Mouse (Mus musculus) gastrocnemius, adult 8-10 months (tissue): ENCODE measurements around the gene Acpp. TPM values are rescaled to one million over a fixed set of nuclear protein-coding genes. Genes with fewer than 3 reads are reported as not detected.

Source experiments
- DNase-seq, 2 experiments: peaks; one replicate each; pipeline ENCODE4 v3.0.0; 2022; ENCODE audit warnings: low spot score in 2 of 2
- total RNA-seq, 4 experiments: library from RNA; stranded (reverse); gene quantifications; 2 replicates each; pipeline ENCODE4 v1.2.4; 2022

Gene Acpp
- total RNA-seq, 4 experiments from 2014 or later: 0.21 TPM; not detected in 3

- DNase-seq: no peak
Measured at GRCm38 (mm10) chr9:104254408-104255180, 83.0 kb downstream of the Acpp start.

GRCm38 (mm10) chr9:104252637-104253036 is 84.9 kb downstream of the Acpp start:
- DNase-seq: no peak

GRCm38 (mm10) chr9:104251687-104252086 is 85.9 kb downstream of the Acpp start:
- DNase-seq: no peak

- no peak for DNase-seq
Measured at GRCm38 (mm10) chr9:104251111-104251510, 86.4 kb downstream of the Acpp start.

- no peak for DNase-seq
Measured at GRCm38 (mm10) chr9:104247307-104247987, 90.1 kb downstream of the Acpp start.

GRCm38 (mm10) chr9:104243799-104244466 is 93.6 kb downstream of the Acpp start:
- no peak for DNase-seq

- no peak for DNase-seq
Measured at GRCm38 (mm10) chr9:104240146-104240545, 97.4 kb downstream of the Acpp start.

- DNase-seq: no peak
Measured at GRCm38 (mm10) chr9:104239076-104239475, 98.5 kb downstream of the Acpp start.

Other genes with a start within 250 kb of the Acpp start
- under 1 TPM in 3 of 4 experiments, not detected in 1; 0.24 to 0.40 (median 0.29) TPM for gene Ackr4, start 210.8 kb downstream of the Acpp start, total RNA-seq
- gene Dnajc13, start 74.8 kb downstream of the Acpp start, total RNA-seq: 10 to 100 TPM; 25.5 to 31.4 (median 28.0) TPM
- not detected for gene Cpne4, start 209.5 kb upstream of the Acpp start, total RNA-seq